Comparison of ENCODE assay signal across 9 mouse cellular contexts in genomic region chr10:110600352-110600853, GRCm38 (mm10).
DNase-seq lines count a peak whose midpoint lies in the region; ATAC-seq and TF ChIP-seq lines count a peak whose summit lies in the region.
"Had no signal": no experiment of that assay in that cellular context is flagged by ENCODE, and none has a peak within 500 bp of the region (broad histone marks: within the 10 kb centered on the region; RNA-seq: fewer than 3 reads in every experiment).

No protein-coding gene starts in this region.

- TF ChIP-seq CTCF in intestine, postnatal 0 days (IDR thresholded peaks at IDR 0.05; ENCODE audit: low read depth) = peak; percentile 21; the same call in 1 of the 2 replicates

- no peak overlapping the region for H3K4me3 ChIP-seq in hindbrain, embryonic 10.5 days
- H3K4me3 ChIP-seq in hindbrain, embryonic 16.5 days (ENCODE audit: low read length) = no peak overlapping the region
- 0 out of 2 replicates have a peak overlapping the region, but pooled peaks have one; percentile 11 for H3K4me3 ChIP-seq in intestine, postnatal 0 days (ENCODE audit: low read depth, low read length)
- H3K4me3 ChIP-seq: embryonic facial prominence, embryonic 15.5 days had no signal

- no peaks in the 10 kb centered on the region for H3K27me3 ChIP-seq in hindbrain, embryonic 10.5 days (ENCODE audit: insufficient read depth, poor library complexity, severe bottlenecking)
- H3K27me3 ChIP-seq in hindbrain, embryonic 16.5 days (replicated peaks; ENCODE audit: control insufficient read depth, insufficient read depth, low read length) = no peaks in the 10 kb centered on the region
- H3K27me3 ChIP-seq in intestine, postnatal 0 days (replicated peaks; ENCODE audit: control insufficient read depth, insufficient read depth, low read length) = no peaks in the 10 kb centered on the region
- H3K27me3 ChIP-seq: embryonic facial prominence, embryonic 15.5 days had no signal

- 0 out of 2 replicates have a peak overlapping the region, but pooled peaks have one; percentile 29 for H3K27ac ChIP-seq in hindbrain, embryonic 10.5 days
- H3K27ac ChIP-seq in hindbrain, embryonic 16.5 days (ENCODE audit: low read depth, low read length) = no peak overlapping the region
- 0 out of 2 replicates have a peak overlapping the region, but pooled peaks have one; percentile 24 for H3K27ac ChIP-seq in intestine, postnatal 0 days (ENCODE audit: low read depth, low read length)
- H3K27ac ChIP-seq: embryonic facial prominence, embryonic 15.5 days had no signal

- WGBS in hindbrain, embryonic 10.5 days = 84% methylated on average over 11 of the region's 11 CpGs
- 72% methylated on average over 11 of the region's 11 CpGs for WGBS in hindbrain, embryonic 16.5 days
- 49% methylated on average over 11 of the region's 11 CpGs for WGBS in intestine, postnatal 0 days

- H3K9me3 ChIP-seq in hindbrain, embryonic 10.5 days = no peaks in the 10 kb centered on the region
- peaks cover 2% of the 10 kb centered on the region; the same call in 1 of the 2 replicates for H3K9me3 ChIP-seq in hindbrain, embryonic 16.5 days (ENCODE audit: control insufficient read depth, low read length)
- H3K9me3 ChIP-seq in intestine, postnatal 0 days (ENCODE audit: control insufficient read depth) = no peaks in the 10 kb centered on the region
- H3K9me3 ChIP-seq: embryonic facial prominence, embryonic 15.5 days had no signal

- no peaks in the 10 kb centered on the region for H3K4me1 ChIP-seq in hindbrain, embryonic 10.5 days (replicated peaks)
- no peaks in the 10 kb centered on the region for H3K4me1 ChIP-seq in hindbrain, embryonic 16.5 days (ENCODE audit: control insufficient read depth, insufficient read depth, low read depth, low read length)
- peaks cover 2% of the 10 kb centered on the region; the same call in 1 of the 2 replicates for H3K4me1 ChIP-seq in intestine, postnatal 0 days (replicated peaks; ENCODE audit: control insufficient read depth, insufficient read depth, low read length)
- H3K4me1 ChIP-seq: embryonic facial prominence, embryonic 15.5 days had no signal

- intact Hi-C loops in left cerebral cortex, postnatal 10 days (cut with DNase I) = no loop called here

- H3K4me2 ChIP-seq in hindbrain, embryonic 16.5 days (ENCODE audit: low read length) = no peak overlapping the region
- H3K4me2 ChIP-seq in intestine, postnatal 0 days (replicated peaks; ENCODE audit: low read depth) = peak overlapping the region; percentile 43
- H3K4me2 ChIP-seq: embryonic facial prominence, embryonic 15.5 days had no signal

- H3K36me3 ChIP-seq in hindbrain, embryonic 10.5 days = no peaks in the 10 kb centered on the region
- H3K36me3 ChIP-seq in hindbrain, embryonic 16.5 days (ENCODE audit: control insufficient read depth, insufficient read depth, low read length) = no peaks in the 10 kb centered on the region
- H3K36me3 ChIP-seq in intestine, postnatal 0 days (ENCODE audit: control insufficient read depth, insufficient read depth) = no peaks in the 10 kb centered on the region
- H3K36me3 ChIP-seq: embryonic facial prominence, embryonic 15.5 days had no signal

- ATAC-seq in hindbrain, embryonic 16.5 days = no peak
- peak; percentile 96 for ATAC-seq in intestine, postnatal 0 days

- no peak overlapping the region for H3K9ac ChIP-seq in hindbrain, embryonic 16.5 days (ENCODE audit: low read depth, low read length)
- H3K9ac ChIP-seq in intestine, postnatal 0 days (ENCODE audit: low read depth, low read length) = no peak overlapping the region
- H3K9ac ChIP-seq: embryonic facial prominence, embryonic 15.5 days had no signal

- no peak for DNase-seq in hindbrain, embryonic 10.5 days (ENCODE audit: low spot score)
- peak; percentile 12 to 15 for DNase-seq in frontal cortex, postnatal 14 days (ENCODE audit: low spot score in 2 of 2)
- DNase-seq in left cerebral cortex, postnatal 10 days (ENCODE audit: extremely low spot score in 1 of 2, low spot score in 2 of 2) = peak; percentile 11 to 30
- no peak for DNase-seq in T-cell, adult 2 months (ENCODE audit: low spot score)
- no peak for DNase-seq in thymus, postnatal 25 days
- DNase-seq in spleen, adult 18-20 months = no peak

Comparison
In these comparisons a context has a peak if more than half of its experiments do, and no peak if none do; other contexts are left out.
1. DNase-seq: peak in frontal cortex, postnatal 14 days (2 of 2) and left cerebral cortex, postnatal 10 days (2 of 2); none in hindbrain, embryonic 10.5 days (single experiment), T-cell, adult 2 months (single experiment), thymus, postnatal 25 days (single experiment) and spleen, adult 18-20 months (0 of 2).